Mouse (Mus musculus): Measurements from ENCODE around the gene Pomc. TPM values are rescaled to one million over a fixed set of nuclear protein-coding genes. Genes with fewer than 3 reads are reported as not detected.

The Pomc gene
- total and polyA plus RNA-seq, 3 experiments: 2.5 to 3.5 (median 2.8) TPM

DNA sequence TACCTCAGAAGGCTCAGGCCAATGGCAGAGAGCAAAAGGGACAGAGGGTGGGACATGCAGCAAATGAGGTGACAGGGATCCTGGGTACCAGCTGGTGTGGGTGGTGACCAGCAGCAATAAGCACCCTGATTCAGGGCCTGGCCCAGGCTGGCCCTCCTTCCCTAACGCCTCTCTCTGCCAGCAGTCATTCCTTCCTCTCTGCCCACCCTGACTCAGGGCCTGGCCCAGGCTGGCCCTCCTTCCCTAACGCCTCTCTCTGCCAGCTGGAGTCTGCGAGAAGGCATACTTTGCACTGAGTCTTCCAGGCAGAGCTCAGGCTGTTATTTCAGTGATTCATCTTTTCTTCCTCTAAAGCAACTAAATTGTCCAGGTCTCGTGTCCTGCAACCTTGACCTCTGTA lies 52.4 kb downstream of the Pomc start:
- H3K27me3 ChIP-seq (replicated peaks): peaks cover 3% of the 10 kb centered on the region
- H3K4me3 ChIP-seq (replicated peaks in 1 of 3; ENCODE audit: low read depth in 2 of 3, low read length in 2 of 3, poor library complexity in 1 of 3): no peak overlapping the region
- DNase-seq (ENCODE audit: extremely low read depth): no peak
- H3K79me2 ChIP-seq (replicated peaks; ENCODE audit: control insufficient read depth, extremely low read depth, insufficient read depth, poor library complexity, severe bottlenecking): no peaks in the 10 kb centered on the region
- in situ Hi-C loops (cut with MboI; ENCODE audit: low pct_ligation_motif_present, low pct_unique_long_range_greater_than_20kb, low sequenced_read_pairs): no loop called here
- dilution Hi-C loops (cut with MboI; ENCODE audit: extremely low pct_ligation_motif_present, extremely low pct_unique_long_range_greater_than_20kb, low sequenced_read_pairs): no loop called here
- no peaks in the 10 kb centered on the region for H3K4me1 ChIP-seq (ENCODE audit: control insufficient read depth in 1 of 2, insufficient read depth in 2 of 2)
- no peaks in the 10 kb centered on the region for H3K9me3 ChIP-seq (replicated peaks; ENCODE audit: low read length)
- no peak overlapping the region for H3K4me2 ChIP-seq (ENCODE audit: insufficient read depth, low read depth, poor library complexity, severe bottlenecking)
- H3K27ac ChIP-seq (ENCODE audit: insufficient read depth, low read depth): no peak overlapping the region
- H3K9ac ChIP-seq (ENCODE audit: insufficient read depth, low read depth): no peak overlapping the region
- TF ChIP-seq CHD1 (IDR thresholded peaks at IDR 0.05; ENCODE audit: low read depth, low read length) (no peak), KAT2A (IDR thresholded peaks at IDR 0.05; ENCODE audit: insufficient replicate concordance, low read length) (no peak), MYC (IDR thresholded peaks at IDR 0.05; ENCODE audit: low read depth, low read length) (no peak), GABPA (IDR thresholded peaks at IDR 0.05; ENCODE audit: insufficient replicate concordance, low read depth, low read length) (no peak), BHLHE40 (IDR thresholded peaks at IDR 0.05; ENCODE audit: low read depth, low read length) (no peak), CHD2 (IDR thresholded peaks at IDR 0.05; ENCODE audit: low read length) (no peak), CTCF (conservative IDR thresholded peaks at IDR 0.05 in 1 of 2, IDR thresholded peaks at IDR 0.05 in 1 of 2; ENCODE audit: low read depth in 2 of 2, low read length in 2 of 2) (no peak), MAX (IDR thresholded peaks at IDR 0.05; ENCODE audit: low read length) (no peak), TBP (conservative IDR thresholded peaks at IDR 0.05; ENCODE audit: low read depth, low read length) (no peak), ZKSCAN1 (IDR thresholded peaks at IDR 0.05; ENCODE audit: borderline replicate concordance, low read depth, low read length) (no peak), TCF12 (IDR thresholded peaks at IDR 0.05; ENCODE audit: low read depth, low read length) (no peak), MEF2A (IDR thresholded peaks at IDR 0.05; ENCODE audit: borderline replicate concordance, low read depth, low read length) (no peak), ETS1 (conservative IDR thresholded peaks at IDR 0.05; ENCODE audit: low read depth, low read length) (no peak), MAFK (IDR thresholded peaks at IDR 0.05; ENCODE audit: insufficient replicate concordance, low read length) (no peak), USF1 (IDR thresholded peaks at IDR 0.05; ENCODE audit: low read depth, low read length) (no peak), EP300 (IDR thresholded peaks at IDR 0.05; ENCODE audit: low read length) (no peak), MXI1 (IDR thresholded peaks at IDR 0.05; ENCODE audit: low read depth, low read length) (no peak), RCOR1 (conservative IDR thresholded peaks at IDR 0.05; ENCODE audit: low read depth, low read length) (no peak), E2F4 (IDR thresholded peaks at IDR 0.05; ENCODE audit: insufficient replicate concordance, low read depth, low read length) (no peak)
- no peaks in the 10 kb centered on the region for H3K36me3 ChIP-seq (replicated peaks in 1 of 2; ENCODE audit: control insufficient read depth in 1 of 2, insufficient read depth in 1 of 2, low read length in 1 of 2)

DNA sequence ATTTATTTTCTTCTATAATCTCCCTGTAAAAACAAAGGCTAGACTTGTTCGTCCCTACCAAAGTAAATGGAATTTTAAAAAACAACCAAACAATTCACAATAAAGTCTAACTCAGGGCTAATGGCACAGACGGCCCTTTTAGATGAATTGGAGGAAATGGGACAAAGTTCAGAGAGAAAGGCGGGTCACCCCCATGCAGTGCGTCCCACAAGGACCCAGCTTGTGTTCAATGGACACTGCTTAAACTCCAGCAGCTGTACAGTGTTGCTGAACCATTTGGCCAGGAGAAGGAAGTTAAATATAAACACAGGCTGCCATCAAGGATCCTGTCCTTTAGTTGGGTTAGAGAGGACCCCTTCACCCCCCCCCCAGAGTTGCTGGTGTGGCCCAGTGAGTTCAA lies 53.0 kb downstream of the Pomc start:
- Histone ChIP-seq H3K9ac (ENCODE audit: insufficient read depth, low read depth) (no peak overlapping the region), H3K4me2 (ENCODE audit: insufficient read depth, low read depth, poor library complexity, severe bottlenecking) (no peak overlapping the region), H3K79me2 (replicated peaks; ENCODE audit: control insufficient read depth, extremely low read depth, insufficient read depth, poor library complexity, severe bottlenecking) (no peaks in the 10 kb centered on the region), H3K27ac (ENCODE audit: insufficient read depth, low read depth) (no peak overlapping the region), H3K4me3 (replicated peaks in 1 of 3; ENCODE audit: low read depth in 2 of 3, low read length in 2 of 3, poor library complexity in 1 of 3) (no peak overlapping the region), H3K4me1 (ENCODE audit: control insufficient read depth in 1 of 2, insufficient read depth in 2 of 2) (no peaks in the 10 kb centered on the region), H3K9me3 (replicated peaks; ENCODE audit: low read length) (no peaks in the 10 kb centered on the region), H3K27me3 (replicated peaks) (peaks cover 3% of the 10 kb centered on the region), H3K36me3 (replicated peaks in 1 of 2; ENCODE audit: control insufficient read depth in 1 of 2, insufficient read depth in 1 of 2, low read length in 1 of 2) (no peaks in the 10 kb centered on the region)
- DNase-seq (ENCODE audit: extremely low read depth): no peak
- TF ChIP-seq TCF12 (IDR thresholded peaks at IDR 0.05; ENCODE audit: low read depth, low read length) (no peak), MXI1 (IDR thresholded peaks at IDR 0.05; ENCODE audit: low read depth, low read length) (no peak)
- dilution Hi-C loops (cut with MboI; ENCODE audit: extremely low pct_ligation_motif_present, extremely low pct_unique_long_range_greater_than_20kb, low sequenced_read_pairs): no loop called here
- in situ Hi-C loops (cut with MboI; ENCODE audit: low pct_ligation_motif_present, low pct_unique_long_range_greater_than_20kb, low sequenced_read_pairs): no loop called here
